Mouse (Mus musculus): ENCODE results near the gene Kcnd1. TPM values are rescaled to one million over a fixed set of nuclear protein-coding genes. Genes with fewer than 3 reads are reported as not detected.
A peak's percentile ranks its signal among the peaks of the same experiment; 100 is the strongest.

Kcnd1 gene
- polyA plus RNA-seq, 1 experiment from 2014 or later: 1.5 TPM

GRCm38 (mm10) chrX:7865786-7866185 lies 43.7 kb downstream of the Kcnd1 start:
- WGBS: 66% methylated on average over 2 of the region's 2 CpGs
- Histone ChIP-seq H3K4me2 (replicated peaks) (no peak overlapping the region), H3K27ac (no peak overlapping the region), H3K4me1 (replicated peaks) (no peaks in the 10 kb centered on the region), H3K27me3 (replicated peaks) (no peaks in the 10 kb centered on the region), H3K9me3 (no peaks in the 10 kb centered on the region), H3K9ac (no peak overlapping the region), H3K36me3 (no peaks in the 10 kb centered on the region), H3K4me3 (replicated peaks) (no peak overlapping the region)
- ATAC-seq: no peak

GRCm38 (mm10) chrX:7867141-7867540 lies 45.1 kb downstream of the Kcnd1 start:
- Histone ChIP-seq H3K4me2 (replicated peaks) (no peak overlapping the region), H3K9me3 (no peaks in the 10 kb centered on the region), H3K36me3 (no peaks in the 10 kb centered on the region), H3K27me3 (replicated peaks) (no peaks in the 10 kb centered on the region), H3K4me3 (replicated peaks) (no peak overlapping the region), H3K4me1 (replicated peaks) (no peaks in the 10 kb centered on the region), H3K9ac (no peak overlapping the region), H3K27ac (no peak overlapping the region)
- WGBS: 87% methylated on average over 1 of the region's 1 CpGs
- no peak for ATAC-seq

- H3K27ac ChIP-seq: no peak overlapping the region
- no peak overlapping the region for H3K9ac ChIP-seq
- no peak for ATAC-seq
- no peak overlapping the region for H3K4me3 ChIP-seq (replicated peaks)
- WGBS: 56% methylated on average over 2 of the region's 2 CpGs
- 0 out of 2 replicates have a peak, but pooled peaks cover 2% of the 10 kb centered on the region for H3K36me3 ChIP-seq
- no peaks in the 10 kb centered on the region for H3K9me3 ChIP-seq
- no peaks in the 10 kb centered on the region for H3K27me3 ChIP-seq (replicated peaks)
- no peak overlapping the region for H3K4me2 ChIP-seq (replicated peaks)
- no peaks in the 10 kb centered on the region for H3K4me1 ChIP-seq (replicated peaks)
These were observed 46.4 kb downstream of the Kcnd1 start for GRCm38 (mm10) chrX:7868506-7868905.

GRCm38 (mm10) chrX:7869826-7870225 lies 47.7 kb downstream of the Kcnd1 start:
- H3K36me3 ChIP-seq: 0 out of 2 replicates have a peak, but pooled peaks cover 2% of the 10 kb centered on the region
- H3K9ac ChIP-seq: no peak overlapping the region
- no peak overlapping the region for H3K4me3 ChIP-seq (replicated peaks)
- no peak overlapping the region for H3K4me2 ChIP-seq (replicated peaks)
- H3K9me3 ChIP-seq: no peaks in the 10 kb centered on the region
- no peak overlapping the region for H3K27ac ChIP-seq
- 34% methylated on average over 3 of the region's 3 CpGs for WGBS
- H3K4me1 ChIP-seq (replicated peaks): no peaks in the 10 kb centered on the region
- ATAC-seq: no peak
- no peaks in the 10 kb centered on the region for H3K27me3 ChIP-seq (replicated peaks)

- WGBS: 8% methylated on average over 36 of the region's 38 CpGs
- Histone ChIP-seq H3K9ac (peak within 1 kb of the TSS; percentile 54), H3K4me3 (replicated peaks) (peak within 1 kb of the TSS; percentile 45), H3K27me3 (replicated peaks) (no peaks in the 10 kb centered on the region), H3K9me3 (no peaks in the 10 kb centered on the region), H3K4me2 (replicated peaks) (peak within 1 kb of the TSS; percentile 85), H3K4me1 (replicated peaks) (no peaks in the 10 kb centered on the region), H3K36me3 (no peaks in the 10 kb centered on the region), H3K27ac (no peak within 1 kb of the TSS)
- ATAC-seq: peak; percentile 95
These were observed 55.9 kb downstream of the Kcnd1 start, which contains the start of gene Pim2 for GRCm38 (mm10) chrX:7878007-7878419. TSS of gene Pim2 (plus strand) at chrX:7878262.

GRCm38 (mm10) chrX:7878495-7878894 lies 56.4 kb downstream of the Kcnd1 start:
- H3K9ac ChIP-seq: peak overlapping the region; percentile 54
- peak; percentile 42 for ATAC-seq
- H3K9me3 ChIP-seq: no peaks in the 10 kb centered on the region
- H3K4me3 ChIP-seq (replicated peaks): peak overlapping the region; percentile 45
- no peaks in the 10 kb centered on the region for H3K27me3 ChIP-seq (replicated peaks)
- peak overlapping the region; percentile 85 for H3K4me2 ChIP-seq (replicated peaks)
- no peaks in the 10 kb centered on the region for H3K36me3 ChIP-seq
- H3K4me1 ChIP-seq (replicated peaks): no peaks in the 10 kb centered on the region
- H3K27ac ChIP-seq: no peak overlapping the region
- 16% methylated on average over 21 of the region's 21 CpGs for WGBS

GRCm38 (mm10) chrX:7879819-7880218 lies 57.7 kb downstream of the Kcnd1 start:
- ATAC-seq: 0 out of 2 replicates have a peak, but pooled peaks have one; percentile 24
- Histone ChIP-seq H3K4me1 (replicated peaks) (no peaks in the 10 kb centered on the region), H3K27ac (no peak overlapping the region), H3K36me3 (no peaks in the 10 kb centered on the region), H3K4me3 (replicated peaks) (no peak overlapping the region), H3K27me3 (replicated peaks) (no peaks in the 10 kb centered on the region), H3K4me2 (replicated peaks) (peak overlapping the region; percentile 41), H3K9ac (no peak overlapping the region), H3K9me3 (no peaks in the 10 kb centered on the region)
- whole genome bisulfite sequencing: 20% methylated on average over 11 of the region's 11 CpGs

GRCm38 (mm10) chrX:7883841-7884567 lies 61.9 kb downstream of the Kcnd1 start, which contains the start of gene Slc35a2:
TSS of gene Slc35a2 (plus strand) at chrX:7884028.
- H3K9me3 ChIP-seq: no peaks in the 10 kb centered on the region
- H3K4me2 ChIP-seq (replicated peaks): peak within 1 kb of the TSS; percentile 55
- 0 out of 2 replicates have a peak within 1 kb of the TSS, but pooled peaks have one; percentile 32 for H3K9ac ChIP-seq
- no peaks in the 10 kb centered on the region for H3K27me3 ChIP-seq (replicated peaks)
- peak within 1 kb of the TSS; percentile 80 for H3K27ac ChIP-seq
- 19% methylated on average over 49 of the region's 49 CpGs for WGBS
- H3K4me3 ChIP-seq (replicated peaks): peak within 1 kb of the TSS; percentile 56
- H3K36me3 ChIP-seq: no peaks in the 10 kb centered on the region
- ATAC-seq: peak; percentile 96
- H3K4me1 ChIP-seq (replicated peaks): no peaks in the 10 kb centered on the region

MicroRNAs encoded within 50 kb of the gene (microRNA counts, 519-probe panel; counts per million panel counts)
- 1,943 counts per million, percentile 42 among the panel's probes with 10 or more counts for microRNA mmu-miR-1198

Other genes with a start within 250 kb of the Kcnd1 start
- not detected in 2 replicates for gene Foxp3, start 248.6 kb upstream of the Kcnd1 start, polyA plus RNA-seq (2015; fragmentation: Nextera tagmentation; extraction: Ambion mirVana)
- 1.3 and 1.5 TPM in 2 replicates for gene Ppp1r3f, start 248.0 kb upstream of the Kcnd1 start, polyA plus RNA-seq (2015; fragmentation: Nextera tagmentation; extraction: Ambion mirVana)
- gene Ccdc22, start 216.8 kb upstream of the Kcnd1 start, polyA plus RNA-seq (2015; fragmentation: Nextera tagmentation; extraction: Ambion mirVana): 31.2 and 31.4 TPM in 2 replicates
- 0.04 TPM in 1 of 2 replicates, not detected in the other for gene Cacna1f, start 215.2 kb upstream of the Kcnd1 start, polyA plus RNA-seq (2015; fragmentation: Nextera tagmentation; extraction: Ambion mirVana)
- gene Syp, start 183.8 kb upstream of the Kcnd1 start, polyA plus RNA-seq (2015; fragmentation: Nextera tagmentation; extraction: Ambion mirVana): 6.3 and 6.5 TPM in 2 replicates
- gene Prickle3, start 165.0 kb upstream of the Kcnd1 start, polyA plus RNA-seq (2015; fragmentation: Nextera tagmentation; extraction: Ambion mirVana): 6.6 and 6.8 TPM in 2 replicates
- 198 and 212 TPM in 2 replicates for gene Plp2, start 150.9 kb upstream of the Kcnd1 start, polyA plus RNA-seq (2015; fragmentation: Nextera tagmentation; extraction: Ambion mirVana)
- gene Magix, start 141.0 kb upstream of the Kcnd1 start, polyA plus RNA-seq (2015; fragmentation: Nextera tagmentation; extraction: Ambion mirVana): 0.57 and 0.71 TPM in 2 replicates
- 27.6 and 31.8 TPM in 2 replicates for gene Gpkow, start 125.2 kb upstream of the Kcnd1 start, polyA plus RNA-seq (2015; fragmentation: Nextera tagmentation; extraction: Ambion mirVana)
- 25.0 and 27.5 TPM in 2 replicates for gene Wdr45, start 108.0 kb upstream of the Kcnd1 start, polyA plus RNA-seq (2015; fragmentation: Nextera tagmentation; extraction: Ambion mirVana)
- gene Gm45208, start 100.0 kb upstream of the Kcnd1 start, polyA plus RNA-seq (2015; fragmentation: Nextera tagmentation; extraction: Ambion mirVana): not detected in 2 replicates
- 60.3 and 61.4 TPM in 2 replicates for gene Praf2, start 93.8 kb upstream of the Kcnd1 start, polyA plus RNA-seq (2015; fragmentation: Nextera tagmentation; extraction: Ambion mirVana)
- 12.4 TPM in 2 replicates for gene Ccdc120, start 71.4 kb upstream of the Kcnd1 start, polyA plus RNA-seq (2015; fragmentation: Nextera tagmentation; extraction: Ambion mirVana)
- gene Tfe3, start 59.7 kb upstream of the Kcnd1 start, polyA plus RNA-seq (2015; fragmentation: Nextera tagmentation; extraction: Ambion mirVana): 23.0 and 23.9 TPM in 2 replicates
- gene Gripap1, start 32.5 kb upstream of the Kcnd1 start, polyA plus RNA-seq (2015; fragmentation: Nextera tagmentation; extraction: Ambion mirVana): 35.4 and 35.5 TPM in 2 replicates
- gene Otud5, start 19.1 kb downstream of the Kcnd1 start, polyA plus RNA-seq (2015; fragmentation: Nextera tagmentation; extraction: Ambion mirVana): 37.6 and 37.7 TPM in 2 replicates
- 11.3 and 12.6 TPM in 2 replicates for gene Pim2, start 56.0 kb downstream of the Kcnd1 start, polyA plus RNA-seq (2015; fragmentation: Nextera tagmentation; extraction: Ambion mirVana)
- gene Slc35a2, start 61.7 kb downstream of the Kcnd1 start, polyA plus RNA-seq (2015; fragmentation: Nextera tagmentation; extraction: Ambion mirVana): 36.5 and 39.5 TPM in 2 replicates
- 101 and 104 TPM in 2 replicates for gene Pqbp1, start 77.0 kb downstream of the Kcnd1 start, polyA plus RNA-seq (2015; fragmentation: Nextera tagmentation; extraction: Ambion mirVana)
- gene Timm17b, start 77.1 kb downstream of the Kcnd1 start, polyA plus RNA-seq (2015; fragmentation: Nextera tagmentation; extraction: Ambion mirVana): 128 and 131 TPM in 2 replicates
- not detected in 2 replicates for gene Gm10491, start 85.5 kb downstream of the Kcnd1 start, polyA plus RNA-seq (2015; fragmentation: Nextera tagmentation; extraction: Ambion mirVana)
- gene Gm10490, start 87.3 kb downstream of the Kcnd1 start, polyA plus RNA-seq (2015; fragmentation: Nextera tagmentation; extraction: Ambion mirVana): not detected in 2 replicates
- 14.2 and 14.4 TPM in 2 replicates for gene Pcsk1n, start 97.5 kb downstream of the Kcnd1 start, polyA plus RNA-seq (2015; fragmentation: Nextera tagmentation; extraction: Ambion mirVana)
- gene Eras, start 106.3 kb downstream of the Kcnd1 start, polyA plus RNA-seq (2015; fragmentation: Nextera tagmentation; extraction: Ambion mirVana): not detected in 2 replicates
- 19.0 and 19.1 TPM in 2 replicates for gene Hdac6, start 125.6 kb downstream of the Kcnd1 start, polyA plus RNA-seq (2015; fragmentation: Nextera tagmentation; extraction: Ambion mirVana)
- gene Gata1, start 155.8 kb downstream of the Kcnd1 start, polyA plus RNA-seq (2015; fragmentation: Nextera tagmentation; extraction: Ambion mirVana): 1.7 and 2.4 TPM in 2 replicates
- gene Glod5, start 196.2 kb downstream of the Kcnd1 start, polyA plus RNA-seq (2015; fragmentation: Nextera tagmentation; extraction: Ambion mirVana): 3.6 and 3.8 TPM in 2 replicates